Comparison of ENCODE assay signal across 8 mouse cellular contexts in the genomic region with DNA sequence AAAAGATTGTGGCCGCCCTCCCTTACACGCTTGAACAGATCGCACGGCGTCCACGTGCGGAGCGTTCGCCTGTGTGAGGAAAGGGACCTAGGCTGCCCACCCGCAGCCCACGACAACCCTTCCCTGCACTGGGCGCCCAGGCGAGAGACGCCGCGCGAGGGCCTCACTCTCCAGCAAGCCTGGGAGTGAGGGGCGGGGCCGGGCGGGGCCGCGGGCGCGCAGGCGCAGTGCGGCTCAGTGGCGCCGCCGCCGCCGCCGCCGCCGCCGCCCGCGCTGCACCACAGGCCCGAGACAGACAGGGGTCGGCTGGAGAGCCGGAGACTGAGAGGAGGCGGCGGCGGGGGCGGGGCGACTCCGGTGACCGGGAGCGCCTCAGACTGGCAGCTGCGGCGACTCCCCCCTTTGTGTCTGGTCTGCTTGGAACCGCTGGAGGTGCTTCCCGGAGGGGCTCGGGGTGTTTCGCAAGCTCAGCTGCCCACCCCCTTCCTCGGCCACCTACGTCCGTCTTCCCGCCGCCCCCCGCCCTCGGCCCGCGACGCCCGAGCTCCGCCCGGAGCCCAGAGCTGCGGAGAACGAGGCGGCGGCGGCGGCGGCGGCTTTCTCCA. TPM values are rescaled to one million over a fixed set of nuclear protein-coding genes. Genes with fewer than 3 reads are reported as not detected.
DNase-seq lines count a peak whose midpoint lies in the region; ATAC-seq and TF ChIP-seq lines count a peak whose summit lies in the region.

Bmpr2 (plus strand) TSS at position 237 of the 605 bp plus-strand sequence.

- TF ChIP-seq CTCF in olfactory bulb, adult 2 months (IDR thresholded peaks at IDR 0.05; ENCODE audit: insufficient read depth, low read depth, low read length) = no peak
- TF ChIP-seq CTCF in thymus, adult 2 months (IDR thresholded peaks at IDR 0.05; ENCODE audit: borderline replicate concordance, control insufficient read depth, extremely low read depth, insufficient read depth, low read length, poor library complexity) = 0 out of 2 replicates have a peak, but pooled peaks have one; percentile 22

- H3K9me3 ChIP-seq in lung, embryonic 15.5 days = no peaks in the 10 kb centered on the region

- DNase-seq in MN1 (ENCODE audit: low spot score) = peak; percentile 84
- peak; percentile 81 for DNase-seq in cerebellum, adult 9-10 months
- DNase-seq in layer of hippocampus, adult 9-10 months (ENCODE audit: low spot score) = peak; percentile 31
- peak; percentile 76 for DNase-seq in thymus, adult 2 months

- peaks cover 15% of the 10 kb centered on the region for H3K4me1 ChIP-seq in lung, embryonic 15.5 days
- no peaks in the 10 kb centered on the region for H3K4me1 ChIP-seq in olfactory bulb, adult 2 months (ENCODE audit: control insufficient read depth, insufficient read depth, low read length)
- peaks cover 16% of the 10 kb centered on the region for H3K4me1 ChIP-seq in thymus, adult 2 months (replicated peaks; ENCODE audit: control insufficient read depth, insufficient read depth, low read length)

- H3K4me2 ChIP-seq in lung, embryonic 15.5 days = peak within 1 kb of the TSS; percentile 88

- no peaks in the 10 kb centered on the region for H3K36me3 ChIP-seq in lung, embryonic 15.5 days
- no peaks in the 10 kb centered on the region for H3K36me3 ChIP-seq in thymus, adult 2 months (ENCODE audit: control insufficient read depth, insufficient read depth, low read length)

- under 1% methylated on average over 62 of the region's 75 CpGs for WGBS in lung, embryonic 15.5 days
- under 1% methylated on average over 72 of the region's 75 CpGs for WGBS in olfactory bulb, adult 2 months
- WGBS in thymus, adult 2 months = under 1% methylated on average over 71 of the region's 75 CpGs

- no peaks in the 10 kb centered on the region for H3K27me3 ChIP-seq in lung, embryonic 15.5 days
- H3K27me3 ChIP-seq in thymus, adult 2 months (ENCODE audit: control insufficient read depth, insufficient read depth, low read length) = peaks cover 6% of the 10 kb centered on the region; the same call in 1 of the 2 replicates

- peak within 1 kb of the TSS; percentile 93 for H3K9ac ChIP-seq in lung, embryonic 15.5 days

- peak within 1 kb of the TSS; percentile 78 for H3K4me3 ChIP-seq in lung, embryonic 15.5 days
- H3K4me3 ChIP-seq in olfactory bulb, adult 2 months (ENCODE audit: insufficient read depth, low read depth, low read length) = peak within 1 kb of the TSS; percentile 97
- peak within 1 kb of the TSS; percentile 67 for H3K4me3 ChIP-seq in thymus, adult 2 months (ENCODE audit: control insufficient read depth, insufficient read depth, low read length)

- peak within 1 kb of the TSS; percentile 99 for H3K27ac ChIP-seq in lung, embryonic 15.5 days
- peak within 1 kb of the TSS; percentile 92 for H3K27ac ChIP-seq in olfactory bulb, adult 2 months (ENCODE audit: insufficient read depth, low read depth, low read length)
- no peak within 1 kb of the TSS for H3K27ac ChIP-seq in thymus, adult 2 months (ENCODE audit: control insufficient read depth, insufficient read depth, low read length)

- peak; percentile 97 for TF ChIP-seq POLR2A in olfactory bulb, adult 2 months (IDR thresholded peaks at IDR 0.05; ENCODE audit: insufficient read depth, low read depth, low read length)
- TF ChIP-seq POLR2A in thymus, adult 2 months (IDR thresholded peaks at IDR 0.05; ENCODE audit: control insufficient read depth, extremely low read depth, insufficient read depth, low read length, poor library complexity) = peak; percentile 27; the same call in 1 of the 2 replicates

- peak; percentile 76 for ATAC-seq in frontal cortex, adult (ENCODE audit: low TSS enrichment)
- peak; percentile 57 to 66 for ATAC-seq in hematopoietic stem cell, adult 5-6 weeks (replicated peaks in 1 of 2; ENCODE audit: insufficient read depth in 1 of 2, low FRiP score in 2 of 2, low TSS enrichment in 1 of 2, low read depth in 1 of 2, poor library complexity in 2 of 2, severe bottlenecking in 2 of 2)
- ATAC-seq in lung, embryonic 15.5 days (ENCODE audit: borderline replicate concordance, extremely low read depth, low FRiP score, low TSS enrichment) = peak; percentile 94

RNA-seq across cellular contexts. Expression of gene Bmpr2, which starts in this region (rescaled TPM):
- total RNA-seq in hematopoietic stem cell, adult 5-6 weeks (2017) = 17.2 and 26.6 TPM in 2 replicates
- polyA plus RNA-seq in lung, embryonic 15.5 days (2015; fragmentation: Nextera tagmentation; extraction: Ambion mirVana) = 8.9 and 9.5 TPM in 2 replicates
- polyA plus RNA-seq in olfactory bulb, adult 2 months (2012; ENCODE audit: insufficient read depth, insufficient read length, low replicate concordance, missing spikeins) = 58.9 and 146 TPM in 2 replicates
- polyA plus RNA-seq in thymus, adult 2 months (2012; rRNA removed) = 2.1 and 2.4 TPM in 2 replicates

Comparison
In these comparisons a context has a peak if more than half of its experiments do, and no peak if none do; other contexts are left out.
1. DNase-seq: peak in every context shown above with its lines; median percentile 84 in MN1; 81 in cerebellum, adult 9-10 months; 76 in thymus, adult 2 months; 31 in layer of hippocampus, adult 9-10 months.